Mouse (Mus musculus) cerebellum, adult 9-10 months (tissue): ENCODE results near the gene Setd4.

Experiments
- DNase-seq: peaks from one replicate; pipeline ENCODE4 v3.0.0; 2022

Setd4 gene

GRCm38 (mm10) chr16:93591450-93592430 is 12.1 kb downstream of the Setd4 start:
- DNase-seq, result no peak

- DNase-seq, result no peak
Observed at GRCm38 (mm10) chr16:93590915-93591314, 12.9 kb downstream of the Setd4 start.

GRCm38 (mm10) chr16:93588281-93588680 is 15.6 kb downstream of the Setd4 start:
- no peak for DNase-seq

- DNase-seq, result no peak
Observed at GRCm38 (mm10) chr16:93586382-93586781, 17.5 kb downstream of the Setd4 start.

GRCm38 (mm10) chr16:93585703-93586205 is 18.1 kb downstream of the Setd4 start:
- DNase-seq, result no peak

GRCm38 (mm10) chr16:93584976-93585702 is 18.7 kb downstream of the Setd4 start:
- no peak for DNase-seq

GRCm38 (mm10) chr16:93581125-93581524 is 22.7 kb downstream of the Setd4 start:
- no peak for DNase-seq

GRCm38 (mm10) chr16:93578346-93579005 is 25.4 kb downstream of the Setd4 start:
- no peak for DNase-seq

GRCm38 (mm10) chr16:93576412-93577082 is 27.3 kb downstream of the Setd4 start:
- peak; percentile 78 for DNase-seq

GRCm38 (mm10) chr16:93575574-93575973 is 28.3 kb downstream of the Setd4 start:
- DNase-seq, result no peak

GRCm38 (mm10) chr16:93574521-93575191 is 29.2 kb downstream of the Setd4 start:
- DNase-seq, result no peak

GRCm38 (mm10) chr16:93573434-93573833 is 30.4 kb downstream of the Setd4 start:
- DNase-seq, result no peak

GRCm38 (mm10) chr16:93572383-93572782 is 31.5 kb downstream of the Setd4 start:
- no peak for DNase-seq

- DNase-seq, result no peak
Observed at GRCm38 (mm10) chr16:93558499-93558898, 45.4 kb downstream of the Setd4 start.

- no peak for DNase-seq
Observed at GRCm38 (mm10) chr16:93557646-93558045, 46.2 kb downstream of the Setd4 start.

GRCm38 (mm10) chr16:93552686-93553513 is 51.0 kb downstream of the Setd4 start:
- no peak for DNase-seq

- no peak for DNase-seq
Observed at GRCm38 (mm10) chr16:93549287-93549686, 54.6 kb downstream of the Setd4 start.

GRCm38 (mm10) chr16:93548045-93548444 is 55.8 kb downstream of the Setd4 start:
- DNase-seq, result no peak

- DNase-seq, result no peak
Observed at GRCm38 (mm10) chr16:93547122-93547521, 56.7 kb downstream of the Setd4 start.

- no peak for DNase-seq
Observed at GRCm38 (mm10) chr16:93546354-93546965, 57.4 kb downstream of the Setd4 start.
